Mouse (Mus musculus): ENCODE results near the gene Rps21. TPM values are rescaled to one million over a fixed set of nuclear protein-coding genes. Genes with fewer than 3 reads are reported as not detected.

Rps21 gene
- 220 TPM for polyA plus RNA-seq (2014; fragmentation: Illumina TruSeq; extraction: RNeasy Lipid Tissue Mini Kit (QIAGEN cat#74804); ENCODE audit: low read depth, low replicate concordance)

DNA sequence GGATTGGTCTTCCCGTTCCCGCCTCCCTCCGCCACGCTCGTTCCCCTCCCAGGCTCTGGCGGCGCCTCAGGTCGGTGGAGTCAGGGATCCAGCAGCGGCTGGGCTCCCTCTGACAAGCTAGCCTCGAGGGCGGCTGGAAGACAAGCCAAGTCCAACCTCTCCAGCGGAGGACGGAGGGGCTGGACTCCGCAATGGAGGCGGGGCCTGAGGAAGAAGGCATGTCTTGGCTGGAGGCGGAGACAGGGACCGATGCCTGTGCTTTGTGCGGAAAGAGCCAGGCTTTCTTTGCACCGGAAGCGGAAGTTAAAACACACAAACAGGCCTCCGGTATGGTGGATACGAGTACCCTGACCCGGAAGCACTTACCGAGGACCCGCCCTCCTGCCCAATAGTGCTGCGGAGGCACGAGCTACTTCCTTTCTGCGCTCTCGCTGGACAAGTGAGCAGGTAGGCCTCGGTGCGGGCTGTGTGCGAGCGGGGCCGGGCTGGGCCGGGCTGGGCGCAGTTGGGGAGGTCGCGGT is at the start of gene Rps21:
TSS of gene Rps21 (plus strand) at position 377 of the 521 bp plus-strand sequence.

DNA sequence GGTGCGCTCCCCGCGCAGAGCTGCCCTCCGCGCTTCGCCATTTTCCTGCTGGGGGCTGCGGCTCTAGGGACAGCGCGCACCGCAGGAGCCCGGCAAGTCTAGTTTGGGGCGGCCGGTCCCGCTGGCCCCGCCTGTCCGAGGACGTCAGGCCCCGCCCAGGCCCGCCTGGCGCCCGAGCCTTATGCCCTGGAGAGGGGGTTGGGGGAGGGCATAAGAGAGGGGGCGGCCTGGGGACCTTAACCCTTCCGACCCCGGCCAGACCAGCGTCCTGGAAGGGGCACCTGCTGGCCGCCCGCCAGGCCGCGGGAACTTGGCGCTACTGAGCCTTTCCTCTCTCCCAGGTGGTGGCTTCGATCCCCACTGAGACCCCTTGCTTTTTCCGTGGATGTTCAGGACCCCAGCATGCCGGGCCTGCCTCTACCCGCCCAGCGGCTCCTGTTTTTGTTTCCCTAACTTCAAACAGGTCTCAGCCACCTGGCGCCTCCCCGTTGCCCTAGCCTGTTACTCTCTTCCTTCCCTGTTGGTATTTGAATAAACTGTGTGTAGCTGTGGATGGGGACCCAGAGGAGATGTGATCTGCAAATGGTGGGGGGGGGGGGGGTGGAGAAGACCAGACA is 31.3 kb upstream of the Rps21 start, which contains the start of gene Lama5:
TSS of gene Lama5 (minus strand) at position 98 of the 617 bp plus-strand sequence.

DNA sequence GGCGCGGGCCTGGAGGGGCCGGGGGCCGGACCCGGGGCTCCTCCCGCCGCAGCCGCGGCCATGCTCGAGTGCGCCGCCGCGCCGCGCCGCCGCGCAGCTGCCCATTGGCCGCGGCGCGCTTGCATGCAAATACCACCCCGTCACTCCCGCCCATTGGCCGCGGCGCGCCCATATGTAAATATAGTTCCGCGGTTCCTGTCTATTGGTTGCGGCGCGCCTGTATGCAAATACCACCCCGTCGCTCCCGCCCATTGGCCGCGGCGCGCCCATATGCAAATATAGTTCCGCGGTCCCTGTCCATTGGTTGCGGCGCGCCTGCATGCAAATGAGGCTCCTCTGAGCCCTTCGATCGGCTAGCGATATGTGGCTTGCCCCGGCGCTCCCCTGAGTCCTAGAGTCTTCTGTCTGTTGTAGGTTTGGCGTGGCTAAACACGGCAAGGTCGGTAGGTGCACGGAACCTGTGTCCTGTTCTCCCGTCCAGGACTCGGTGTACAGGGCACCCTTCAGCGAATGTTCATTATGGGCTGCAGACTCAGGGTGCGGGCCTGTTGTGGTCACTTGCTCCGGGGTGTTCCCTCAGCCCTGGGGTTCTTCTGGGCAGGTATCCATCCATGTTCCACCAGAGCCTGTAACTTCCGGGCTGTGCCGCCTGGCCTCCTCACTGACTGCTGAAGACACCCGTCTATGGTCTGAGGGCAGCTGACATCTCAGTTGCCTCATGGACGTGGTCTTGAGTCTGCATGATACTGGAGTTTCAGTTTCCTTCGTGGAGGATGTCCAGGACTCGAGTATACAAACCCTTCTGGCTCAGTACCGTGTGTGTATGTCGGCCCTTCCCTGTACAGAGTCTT is 16.4 kb downstream of the Rps21 start, which contains the start of gene Cables2:
TSS of gene Cables2 (minus strand) at position 103 of the 851 bp plus-strand sequence.

DNA sequence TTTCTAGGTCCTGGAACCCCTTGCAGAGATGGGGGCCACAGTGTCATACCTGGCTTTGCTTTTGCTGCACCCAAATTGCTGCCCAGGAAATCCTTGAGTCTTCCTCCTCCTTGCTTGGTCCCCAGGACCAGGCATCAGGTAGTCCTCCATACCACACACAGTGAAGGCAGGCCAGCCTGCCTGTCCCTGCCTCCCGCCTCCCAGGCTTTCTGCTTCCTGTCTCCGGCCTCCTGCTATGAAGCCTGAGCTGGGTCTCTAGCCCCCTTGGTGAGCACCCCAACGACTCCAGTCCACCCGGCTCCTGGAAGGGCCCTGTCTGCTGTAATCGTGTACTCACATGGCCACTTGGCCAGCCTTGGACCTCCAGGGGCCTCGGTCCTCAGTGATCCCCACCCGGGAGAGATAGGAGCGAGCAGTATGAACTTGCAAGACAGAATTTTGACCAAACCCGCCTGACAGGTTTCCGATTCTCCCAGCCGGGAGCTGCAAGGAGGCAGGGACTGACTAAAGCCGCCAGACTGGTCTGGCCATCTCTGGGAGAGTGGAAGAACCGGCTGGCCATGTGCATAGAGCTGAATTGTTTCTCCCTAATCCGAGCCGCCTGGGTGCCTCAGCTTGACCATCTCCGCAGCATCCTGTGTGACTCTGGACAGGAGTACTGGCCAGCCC is 32.4 kb downstream of the Rps21 start, which contains the start of gene Rbbp8nl:
TSS of gene Rbbp8nl (minus strand) at position 440 of the 669 bp plus-strand sequence.

Other genes starting within 250 kb of the Rps21 start
- gene Lsm14b, start 232.4 kb upstream of the Rps21 start, polyA plus RNA-seq (2014; fragmentation: Illumina TruSeq; extraction: RNeasy Lipid Tissue Mini Kit (QIAGEN cat#74804); ENCODE audit: low read depth, low replicate concordance), result 44.6 TPM
- 58.1 TPM for gene Psma7, start 214.9 kb upstream of the Rps21 start, polyA plus RNA-seq (2014; fragmentation: Illumina TruSeq; extraction: RNeasy Lipid Tissue Mini Kit (QIAGEN cat#74804); ENCODE audit: low read depth, low replicate concordance)
- gene Ss18l1, start 214.9 kb upstream of the Rps21 start, polyA plus RNA-seq (2014; fragmentation: Illumina TruSeq; extraction: RNeasy Lipid Tissue Mini Kit (QIAGEN cat#74804); ENCODE audit: low read depth, low replicate concordance), result 9.6 TPM
- 2.1 TPM for gene Mtg2, start 186.8 kb upstream of the Rps21 start, polyA plus RNA-seq (2014; fragmentation: Illumina TruSeq; extraction: RNeasy Lipid Tissue Mini Kit (QIAGEN cat#74804); ENCODE audit: low read depth, low replicate concordance)
- gene Hrh3, start 152.9 kb upstream of the Rps21 start, polyA plus RNA-seq (2014; fragmentation: Illumina TruSeq; extraction: RNeasy Lipid Tissue Mini Kit (QIAGEN cat#74804); ENCODE audit: low read depth, low replicate concordance), result not detected
- gene Osbpl2, start 138.1 kb upstream of the Rps21 start, polyA plus RNA-seq (2014; fragmentation: Illumina TruSeq; extraction: RNeasy Lipid Tissue Mini Kit (QIAGEN cat#74804); ENCODE audit: low read depth, low replicate concordance), result 148 TPM
- 9.0 TPM for gene Adrm1, start 85.9 kb upstream of the Rps21 start, polyA plus RNA-seq (2014; fragmentation: Illumina TruSeq; extraction: RNeasy Lipid Tissue Mini Kit (QIAGEN cat#74804); ENCODE audit: low read depth, low replicate concordance)
- 6.2 TPM for gene Lama5, start 31.5 kb upstream of the Rps21 start, polyA plus RNA-seq (2014; fragmentation: Illumina TruSeq; extraction: RNeasy Lipid Tissue Mini Kit (QIAGEN cat#74804); ENCODE audit: low read depth, low replicate concordance)
- 12.5 TPM for gene Cables2, start 16.1 kb downstream of the Rps21 start, polyA plus RNA-seq (2014; fragmentation: Illumina TruSeq; extraction: RNeasy Lipid Tissue Mini Kit (QIAGEN cat#74804); ENCODE audit: low read depth, low replicate concordance)
- not detected for gene Rbbp8nl, start 32.5 kb downstream of the Rps21 start, polyA plus RNA-seq (2014; fragmentation: Illumina TruSeq; extraction: RNeasy Lipid Tissue Mini Kit (QIAGEN cat#74804); ENCODE audit: low read depth, low replicate concordance)
- gene Gata5, start 77.3 kb downstream of the Rps21 start, polyA plus RNA-seq (2014; fragmentation: Illumina TruSeq; extraction: RNeasy Lipid Tissue Mini Kit (QIAGEN cat#74804); ENCODE audit: low read depth, low replicate concordance), result not detected
- 1.1 TPM for gene Slco4a1, start 198.9 kb downstream of the Rps21 start, polyA plus RNA-seq (2014; fragmentation: Illumina TruSeq; extraction: RNeasy Lipid Tissue Mini Kit (QIAGEN cat#74804); ENCODE audit: low read depth, low replicate concordance)
- gene Ntsr1, start 242.6 kb downstream of the Rps21 start, polyA plus RNA-seq (2014; fragmentation: Illumina TruSeq; extraction: RNeasy Lipid Tissue Mini Kit (QIAGEN cat#74804); ENCODE audit: low read depth, low replicate concordance), result 0.09 TPM